Mouse (Mus musculus) adrenal gland, adult 10 weeks (tissue): ENCODE results near the gene Gjd2. TPM values are rescaled to one million over a fixed set of nuclear protein-coding genes. Genes with fewer than 3 reads are reported as not detected.

ENCODE experiments used
- polyA plus RNA-seq: library from polyadenylated mRNA; stranded (reverse); fragments of 350-450 nt; fragmentation: Illumina TruSeq; extraction: RNeasy Lipid Tissue Mini Kit (QIAGEN cat#74804); gene quantifications from one replicate; pipeline ENCODE4 v1.2.3, GENCODE M21; 2014; ENCODE audit warnings: low read depth, low replicate concordance

The Gjd2 gene
- 8.5 TPM for polyA plus RNA-seq

DNA sequence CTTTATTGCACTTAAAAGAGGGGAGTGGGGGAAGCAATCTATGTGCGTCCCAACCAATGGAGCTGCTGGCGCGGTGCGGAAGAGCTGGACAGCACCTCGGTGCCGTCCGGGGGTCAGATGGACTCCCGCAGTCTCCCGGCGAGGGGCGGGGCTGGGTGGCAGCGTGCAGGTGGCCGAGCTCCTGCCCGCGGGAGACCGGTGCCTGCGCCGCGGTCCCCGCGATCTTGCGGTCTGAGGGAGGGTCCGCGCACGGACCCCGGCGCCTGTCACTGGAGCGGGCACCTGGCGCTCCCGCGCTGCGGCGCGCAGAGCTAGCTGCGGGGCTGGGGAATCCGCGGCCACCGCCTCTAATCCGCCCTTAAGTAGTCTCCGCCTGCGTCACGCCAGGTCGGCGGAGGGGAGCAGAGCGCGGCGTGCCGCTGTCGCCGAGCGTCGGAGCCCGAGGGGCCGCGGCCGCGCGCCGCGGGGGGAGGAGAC lies at the start of gene Gjd2:
TSS of gene Gjd2 (minus strand) at position 325 of the 477 bp plus-strand sequence.

DNA sequence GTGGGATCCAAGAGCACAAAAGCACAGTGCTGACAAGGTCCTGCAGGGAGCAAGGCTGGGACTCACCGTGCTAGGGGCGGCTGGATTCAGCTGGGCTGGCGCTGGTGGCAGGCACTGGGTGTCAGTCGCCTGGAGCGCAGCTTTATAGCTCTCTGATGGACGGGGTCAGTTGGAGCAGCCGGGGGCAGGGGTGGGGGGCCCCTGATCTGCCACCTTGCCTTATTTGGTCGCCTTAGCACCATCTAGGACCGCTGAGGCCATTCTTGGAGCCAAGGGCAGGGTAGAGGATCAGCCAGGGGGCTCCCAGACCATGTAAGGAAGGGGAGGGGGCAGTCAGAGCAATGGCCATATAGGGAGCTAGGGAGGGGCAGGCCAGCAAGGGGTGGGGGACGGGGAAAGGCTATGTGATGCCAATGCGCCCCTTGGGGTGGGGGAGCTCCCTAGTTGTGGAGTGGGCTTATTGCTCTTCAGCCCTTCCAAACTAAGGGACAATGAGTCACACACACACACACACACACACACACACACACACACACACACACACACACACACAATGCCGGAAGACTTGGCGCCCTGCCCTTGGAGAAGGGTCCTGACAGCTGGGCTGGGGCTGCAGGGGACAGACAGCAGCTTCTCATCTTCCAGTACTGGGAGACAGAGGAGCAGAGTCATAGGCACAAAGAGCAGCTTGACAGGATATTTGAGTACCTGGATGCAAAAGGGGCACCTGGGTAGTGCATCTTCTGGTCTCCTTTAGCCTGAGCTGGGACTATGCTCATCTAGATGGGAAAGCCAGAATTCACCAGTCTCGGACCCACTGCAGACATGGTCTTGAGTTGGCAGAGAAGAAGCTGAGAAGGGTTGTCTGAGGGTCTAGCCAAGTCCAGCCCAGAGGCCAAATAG lies 39.5 kb upstream of the Gjd2 start, which contains the start of gene Actc1:
TSS of gene Actc1 (minus strand) at position 853 of the 903 bp plus-strand sequence.

Other genes with a start within 250 kb of the Gjd2 start
- gene Scg5, start 184.5 kb downstream of the Gjd2 start, polyA plus RNA-seq, result 91.6 TPM
- 6.4 TPM for gene Arhgap11a, start 165.0 kb downstream of the Gjd2 start, polyA plus RNA-seq
- gene Actc1, start 39.9 kb upstream of the Gjd2 start, polyA plus RNA-seq, result not detected
- 49.6 TPM for gene Aqr, start 173.4 kb upstream of the Gjd2 start, polyA plus RNA-seq
- 38.0 TPM for gene Zfp770, start 187.8 kb upstream of the Gjd2 start, polyA plus RNA-seq